Mouse (Mus musculus) forebrain, embryonic 10.5 days (tissue): ENCODE results near the gene Slc37a1. TPM values are rescaled to one million over a fixed set of nuclear protein-coding genes. Genes with fewer than 3 reads are reported as not detected.
"Not testable (repeated sequence)": the region's sequence is repeated elsewhere in the genome, so short reads cannot be mapped to it uniquely, and the experiment has no call there.

Source experiments
- DNase-seq: peaks from one replicate; pipeline ENCODE4 v3.0.0-alpha.2; 2017; ENCODE audit warnings: low spot score; ENCODE audit errors: extremely low spot score
- H3K27ac ChIP-seq: fragments of 300-500 bp; sonication (generic); 2 replicates; pipeline ENCODE4 v1.5.1; 2016; ENCODE audit warnings: mild to moderate bottlenecking
- H3K27me3 ChIP-seq: fragments of 300-500 bp; sonication (generic); 2 replicates; pipeline ENCODE4 v1.6.1; 2016; ENCODE audit warnings: mild to moderate bottlenecking; ENCODE audit not compliant: poor library complexity, severe bottlenecking
- H3K36me3 ChIP-seq: fragments of 300-500 bp; sonication (generic); replicated peaks from 2 replicates; pipeline ENCODE4 v1.6.1; 2016; ENCODE audit warnings: mild to moderate bottlenecking, moderate library complexity
- H3K4me1 ChIP-seq: fragments of 300-500 bp; sonication (generic); 2 replicates; pipeline ENCODE4 v1.6.1; 2016
- H3K4me3 ChIP-seq: fragments of 300-500 bp; sonication (generic); 2 replicates; pipeline ENCODE4 v1.5.1; 2016; ENCODE audit warnings: mild to moderate bottlenecking, moderate library complexity
- H3K9me3 ChIP-seq: fragments of 300-500 bp; sonication (generic); 2 replicates; pipeline ENCODE4 v1.6.1; 2016; ENCODE audit warnings: mild to moderate bottlenecking, moderate library complexity
- WGBS: fragments of 180-500 bp; shearing (Covaris S2); methylation state at CpG from one replicate; pipeline ENCODE4 v1.1.7; 2016; 5-methylcytosine and 5-hydroxymethylcytosine counted together
- polyA plus RNA-seq: library from polyadenylated mRNA; unstranded; fragments of >200 nt; fragmentation: Nextera tagmentation; extraction: Ambion mirVana; gene quantifications from 2 replicates; pipeline ENCODE4 v1.2.1, GENCODE M21; 2016

Gene Slc37a1
- polyA plus RNA-seq, 1 experiment from 2014 or later = 6.7 TPM

DNA sequence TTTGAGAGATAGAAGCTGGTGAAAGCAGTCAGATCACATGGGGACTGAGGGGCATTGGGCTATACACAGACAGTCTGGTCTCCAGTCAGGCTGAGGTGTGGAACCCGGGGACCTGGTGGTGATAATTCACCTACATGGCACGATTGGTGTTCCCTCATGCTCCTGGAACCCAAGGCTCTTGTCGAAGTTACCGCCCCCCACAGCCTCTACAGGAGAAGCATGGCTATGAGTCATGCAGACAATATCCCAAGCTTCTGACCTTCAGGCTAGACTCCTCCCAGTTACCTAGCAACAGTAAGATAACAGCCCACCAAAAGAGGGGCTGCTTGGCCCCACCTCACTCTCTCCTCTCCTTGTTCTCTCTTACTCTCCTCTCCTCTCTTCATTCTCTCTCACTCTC is 16.3 kb upstream of the Slc37a1 start:
- H3K27ac ChIP-seq = no peak overlapping the region
- H3K9me3 ChIP-seq = no peaks in the 10 kb centered on the region
- WGBS = 91% methylated on average over 4 of the region's 4 CpGs

DNA sequence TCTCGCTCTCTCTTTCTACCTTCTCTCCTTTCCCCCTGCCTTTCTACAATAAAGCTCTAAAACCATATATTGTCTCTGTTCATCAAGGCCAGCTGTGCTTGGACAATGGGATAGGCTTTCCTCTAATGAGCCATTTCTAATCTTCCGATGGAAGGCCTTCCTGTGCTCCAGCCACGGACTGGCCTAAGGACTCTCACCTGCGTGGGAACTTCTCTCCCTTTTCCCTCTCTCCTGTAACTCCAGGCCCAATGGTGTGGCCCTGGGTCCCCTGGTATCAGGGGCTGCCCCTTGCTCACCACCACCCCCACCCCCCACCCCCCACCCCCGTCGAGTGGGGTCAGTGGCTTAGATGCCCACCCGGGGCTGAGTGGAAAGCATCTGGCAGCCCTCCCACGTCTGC is 15.9 kb upstream of the Slc37a1 start:
- not testable (repeated sequence) for H3K9me3 ChIP-seq, DNase-seq, H3K27me3 ChIP-seq, H3K4me1 ChIP-seq, H3K27ac ChIP-seq, H3K4me3 ChIP-seq, H3K36me3 ChIP-seq
- WGBS = 85% methylated on average over 8 of the region's 8 CpGs

More for the DNA sequence above, 16.3 kb upstream of the Slc37a1 start:
- DNase-seq = no peak
- H3K27me3 ChIP-seq = no peaks in the 10 kb centered on the region; the same call in 1 of the 2 replicates
- peaks cover 13% of the 10 kb centered on the region for H3K4me1 ChIP-seq
- H3K4me3 ChIP-seq = no peak overlapping the region
- no peaks in the 10 kb centered on the region for H3K36me3 ChIP-seq

DNA sequence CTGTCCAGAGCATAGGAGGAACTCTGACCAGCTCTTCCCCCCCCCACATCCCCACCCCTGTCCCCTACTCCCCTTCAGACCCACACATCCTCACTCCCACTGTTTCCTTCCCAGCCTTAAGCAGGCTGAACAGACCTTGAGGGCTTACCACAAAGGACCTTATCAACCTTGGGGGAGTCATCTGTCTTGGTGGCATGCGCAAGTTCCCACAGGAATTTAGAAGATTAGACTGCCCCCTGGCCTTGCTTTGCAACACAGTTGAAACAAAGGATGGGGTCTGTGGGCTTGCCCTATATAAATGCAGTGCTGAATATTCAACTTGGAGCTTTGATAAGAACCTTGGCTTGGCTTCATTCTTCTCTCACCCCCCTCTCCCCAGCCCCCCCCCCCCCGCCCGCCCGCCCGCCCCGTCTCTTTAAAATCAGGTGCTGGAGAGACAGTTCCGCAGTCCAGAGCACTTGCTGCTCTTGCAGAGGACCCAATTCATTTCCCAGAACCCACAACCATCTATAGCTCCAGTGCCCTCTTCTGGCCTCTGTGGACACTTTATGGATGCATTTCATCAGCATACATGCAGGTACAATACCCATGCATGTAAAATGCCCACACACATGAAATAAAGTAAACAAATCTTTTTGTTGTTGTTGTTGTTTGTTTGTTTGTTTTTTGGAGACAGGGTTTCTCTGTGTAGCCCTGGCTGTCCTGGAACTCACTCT is 15.3 kb upstream of the Slc37a1 start:
- DNase-seq = no peak
- H3K27me3 ChIP-seq = peaks cover 4% of the 10 kb centered on the region
- WGBS = 73% methylated on average over 1 of the region's 7 CpGs
- no peak overlapping the region for H3K4me3 ChIP-seq
- H3K27ac ChIP-seq = no peak overlapping the region
- no peaks in the 10 kb centered on the region for H3K9me3 ChIP-seq
- H3K36me3 ChIP-seq = no peaks in the 10 kb centered on the region
- H3K4me1 ChIP-seq = peaks cover 9% of the 10 kb centered on the region

- WGBS = 89% methylated on average over 9 of the region's 9 CpGs
- peaks cover 8% of the 10 kb centered on the region for H3K27me3 ChIP-seq
Measured at GRCm38 (mm10) chr17:31272416-31273165, 14.0 kb upstream of the Slc37a1 start.

DNA sequence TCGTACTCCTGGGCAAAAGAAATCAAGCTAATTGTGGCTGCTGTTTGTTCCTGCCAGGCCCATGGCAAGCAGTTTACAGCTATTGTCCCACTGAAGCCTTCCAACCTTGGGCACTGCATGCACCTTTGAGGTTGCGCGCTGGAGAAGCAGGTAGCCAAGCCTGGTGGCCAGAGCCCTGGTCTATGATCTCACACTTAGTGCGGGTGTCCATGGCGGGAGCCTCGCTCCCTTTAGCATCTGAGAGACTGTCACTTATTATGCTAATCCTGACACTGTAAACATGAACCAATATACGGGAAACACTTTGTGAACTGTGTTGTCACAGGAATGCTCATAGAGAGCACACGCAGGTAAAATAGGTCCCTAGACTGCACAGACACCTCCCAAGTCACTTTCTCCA is 13.0 kb upstream of the Slc37a1 start:
- 92% methylated on average over 8 of the region's 8 CpGs for WGBS
- Histone ChIP-seq H3K36me3 (no peaks in the 10 kb centered on the region), H3K27ac (no peak overlapping the region), H3K4me1 (peaks cover 27% of the 10 kb centered on the region), H3K4me3 (no peak overlapping the region), H3K9me3 (no peaks in the 10 kb centered on the region), H3K27me3 (peaks cover 8% of the 10 kb centered on the region)
- no peak for DNase-seq

More at GRCm38 (mm10) chr17:31272416-31273165, 14.0 kb upstream of the Slc37a1 start:
- Histone ChIP-seq H3K36me3 (no peaks in the 10 kb centered on the region), H3K4me1 (peaks cover 22% of the 10 kb centered on the region), H3K27ac (no peak overlapping the region), H3K4me3 (no peak overlapping the region), H3K9me3 (no peaks in the 10 kb centered on the region)
- DNase-seq = no peak

DNA sequence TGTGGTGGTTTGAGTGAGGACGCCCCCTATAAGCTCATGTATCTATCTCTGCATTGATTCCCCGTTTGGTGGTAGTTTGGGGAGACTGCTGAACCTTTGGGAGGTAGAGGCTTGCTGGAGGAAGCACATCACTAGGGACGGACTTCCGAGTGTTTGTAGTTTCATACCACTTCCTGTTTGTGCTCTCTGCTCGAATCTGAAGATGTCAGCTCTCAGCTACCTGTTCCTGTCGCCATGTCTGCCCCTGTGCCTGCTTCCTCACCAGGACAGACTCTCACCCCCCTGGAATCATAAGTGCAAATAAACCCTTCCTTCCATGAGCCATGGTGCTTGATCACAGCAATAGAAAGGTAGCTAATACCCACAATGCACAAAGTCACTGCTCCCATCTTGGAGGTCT is 11.4 kb upstream of the Slc37a1 start:
- DNase-seq = no peak
- Histone ChIP-seq H3K27me3 (peaks cover 8% of the 10 kb centered on the region), H3K4me3 (no peak overlapping the region), H3K27ac (no peak overlapping the region), H3K4me1 (peaks cover 30% of the 10 kb centered on the region), H3K9me3 (no peaks in the 10 kb centered on the region), H3K36me3 (no peaks in the 10 kb centered on the region)
- WGBS = 79% methylated on average over 6 of the region's 6 CpGs

- H3K4me1 ChIP-seq = peaks cover 21% of the 10 kb centered on the region
- no peaks in the 10 kb centered on the region for H3K9me3 ChIP-seq
- no peaks in the 10 kb centered on the region for H3K36me3 ChIP-seq
- peaks cover 8% of the 10 kb centered on the region for H3K27me3 ChIP-seq
- peak overlapping the region; percentile 62 for H3K4me3 ChIP-seq
- DNase-seq = no peak
- peak overlapping the region; percentile 77; the same call in 1 of the 2 replicates for H3K27ac ChIP-seq
- 21% methylated on average over 9 of the region's 9 CpGs for WGBS
Measured at GRCm38 (mm10) chr17:31276207-31276921, 10.2 kb upstream of the Slc37a1 start.

DNA sequence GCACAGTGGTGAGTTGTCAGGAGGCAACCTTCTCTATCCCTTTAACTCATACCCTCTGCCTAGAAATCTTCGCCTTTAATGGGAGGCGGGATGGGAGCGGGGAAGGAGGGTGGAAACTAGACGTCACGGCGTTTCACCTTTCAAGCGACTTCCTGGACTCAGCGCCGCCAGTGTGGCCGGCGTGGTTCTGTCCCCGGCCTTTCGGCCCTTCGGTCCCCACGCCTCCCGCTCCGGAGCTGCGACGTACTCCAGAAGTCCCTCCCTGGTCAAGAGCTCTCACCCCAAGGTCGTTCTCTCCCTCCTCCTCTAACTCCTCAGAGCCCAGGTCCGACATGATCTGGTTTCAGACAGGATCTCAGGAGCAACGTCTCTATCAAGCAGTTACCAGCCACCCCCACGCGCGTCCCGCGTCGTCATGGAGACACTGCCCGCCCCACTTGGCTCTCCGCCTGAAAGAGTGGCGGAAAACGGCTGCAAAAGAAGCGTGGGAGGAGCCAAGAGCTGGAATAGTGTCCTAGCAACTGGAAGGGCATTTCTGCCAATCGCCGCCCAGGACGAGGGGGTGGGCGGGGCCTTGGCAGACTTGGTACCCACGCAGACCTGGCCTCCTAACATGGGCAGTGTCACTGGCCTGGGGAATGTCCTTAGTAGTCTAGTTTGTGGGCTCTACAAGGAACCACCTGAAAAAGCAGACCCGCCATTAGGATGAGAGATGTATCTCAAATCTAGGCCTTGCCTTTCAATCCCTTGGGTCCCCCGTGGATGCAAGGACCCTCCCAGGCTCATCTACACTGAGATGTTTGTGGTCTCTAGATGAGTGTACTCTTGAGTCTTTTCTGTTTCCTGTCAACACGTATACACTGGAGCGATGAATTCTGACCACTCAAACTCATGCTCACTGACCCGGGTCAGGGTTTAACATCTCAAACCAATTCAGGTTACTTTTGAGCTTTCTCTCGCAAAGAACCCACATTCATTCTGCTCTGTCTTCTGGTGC is 9.4 kb upstream of the Slc37a1 start, which contains the start of gene Rsph1:
Rsph1 (minus strand) TSS at position 462 of the 997 bp plus-strand sequence.
- Histone ChIP-seq H3K4me3 (peak within 1 kb of the TSS; percentile 62), H3K36me3 (no peaks in the 10 kb centered on the region), H3K27ac (peak within 1 kb of the TSS; percentile 77), H3K27me3 (peaks cover 8% of the 10 kb centered on the region), H3K4me1 (peaks cover 29% of the 10 kb centered on the region), H3K9me3 (no peaks in the 10 kb centered on the region)
- peak; percentile 87 for DNase-seq
- 10% methylated on average over 44 of the region's 44 CpGs for WGBS

DNA sequence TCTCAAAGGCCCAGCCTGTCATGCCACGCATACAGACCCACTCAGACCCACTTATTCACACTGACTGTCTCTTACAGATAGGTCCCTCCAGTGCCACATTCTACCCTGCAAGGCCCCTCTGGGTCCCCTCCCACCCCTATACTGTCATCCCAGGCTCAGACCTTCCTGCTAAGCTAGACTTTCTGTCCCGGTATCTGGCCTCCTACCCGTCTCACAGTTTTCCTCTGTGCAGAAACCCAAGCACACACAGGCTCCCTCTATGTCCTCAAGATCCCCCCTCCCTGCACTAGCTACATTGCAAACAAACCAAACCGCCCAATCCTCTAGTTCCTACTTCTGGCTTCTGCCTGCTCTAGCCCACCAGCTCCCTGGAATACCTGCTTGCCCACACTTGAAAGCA is 8.7 kb upstream of the Slc37a1 start:
- no peak overlapping the region for H3K27ac ChIP-seq
- 80% methylated on average over 4 of the region's 4 CpGs for WGBS
- H3K4me1 ChIP-seq = peaks cover 36% of the 10 kb centered on the region
- DNase-seq = no peak
- no peaks in the 10 kb centered on the region for H3K36me3 ChIP-seq
- peak overlapping the region; percentile 62; the same call in 1 of the 2 replicates for H3K4me3 ChIP-seq
- no peaks in the 10 kb centered on the region for H3K9me3 ChIP-seq
- peaks cover 8% of the 10 kb centered on the region for H3K27me3 ChIP-seq

DNA sequence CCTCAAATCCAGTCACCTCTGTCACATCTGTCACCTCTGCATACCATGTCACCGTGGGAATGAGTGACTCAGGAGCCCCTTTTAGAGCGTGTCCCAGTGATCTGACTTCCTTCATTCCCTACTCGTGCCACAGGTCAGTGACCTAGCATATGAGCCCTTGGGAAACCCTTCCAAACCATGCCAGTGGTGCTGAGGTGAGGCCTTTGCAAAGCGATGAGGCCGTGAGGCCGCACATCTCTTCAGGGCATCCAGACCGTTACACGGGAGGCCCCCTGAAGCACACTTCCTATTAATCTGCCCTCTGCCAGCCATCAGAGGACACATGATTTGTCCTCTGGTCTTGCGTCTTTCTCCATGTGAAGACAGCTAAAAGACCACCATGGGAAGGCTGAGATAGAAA is 7.1 kb upstream of the Slc37a1 start:
- 90% methylated on average over 9 of the region's 9 CpGs for WGBS
- Histone ChIP-seq H3K4me3 (no peak overlapping the region), H3K9me3 (no peaks in the 10 kb centered on the region), H3K36me3 (no peaks in the 10 kb centered on the region), H3K4me1 (peaks cover 41% of the 10 kb centered on the region), H3K27me3 (peaks cover 8% of the 10 kb centered on the region), H3K27ac (no peak overlapping the region)
- no peak for DNase-seq

- Histone ChIP-seq H3K4me3 (no peak overlapping the region), H3K9me3 (no peaks in the 10 kb centered on the region), H3K4me1 (peaks cover 41% of the 10 kb centered on the region), H3K27ac (no peak overlapping the region), H3K36me3 (no peaks in the 10 kb centered on the region), H3K27me3 (peaks cover 8% of the 10 kb centered on the region)
- 85% methylated on average over 6 of the region's 6 CpGs for whole genome bisulfite sequencing
- no peak for DNase-seq
Measured at GRCm38 (mm10) chr17:31280269-31280668, 6.3 kb upstream of the Slc37a1 start.
